Mouse (Mus musculus): ENCODE data around the gene Lyrm4. TPM values are rescaled to one million over a fixed set of nuclear protein-coding genes. Genes with fewer than 3 reads are reported as not detected.

Lyrm4 gene
- polyA plus RNA-seq, 1 experiment from 2014 or later = 39.3 TPM

DNA sequence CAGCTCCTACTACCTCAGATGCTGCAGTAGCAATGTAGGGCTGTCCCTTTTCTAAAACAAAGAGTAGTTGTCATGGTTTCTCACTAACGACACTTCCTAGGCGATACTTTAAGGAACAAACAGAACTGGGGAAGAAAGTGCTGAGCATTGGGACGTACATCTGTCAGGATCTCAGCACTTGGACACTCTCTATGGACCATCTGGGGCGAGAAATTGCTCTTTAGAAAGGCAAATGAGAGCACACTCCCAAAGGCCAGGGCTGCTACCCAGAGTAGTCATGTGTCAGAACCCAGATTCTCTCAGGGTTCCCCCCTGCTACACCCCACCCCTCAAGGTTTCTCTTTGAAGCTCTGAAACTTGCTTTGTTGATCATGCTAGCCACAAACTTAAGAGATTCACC, 136.9 kb downstream of the Lyrm4 start:
- 0 out of 2 replicates have a peak, but pooled peaks cover 8% of the 10 kb centered on the region for H3K36me3 ChIP-seq
- H3K4me3 ChIP-seq = no peak overlapping the region
- no peak overlapping the region for H3K9ac ChIP-seq
- no peaks in the 10 kb centered on the region for H3K27me3 ChIP-seq
- no peaks in the 10 kb centered on the region for H3K4me1 ChIP-seq (replicated peaks)
- 30% methylated on average over 4 of the region's 4 CpGs for WGBS
- no peak overlapping the region for H3K4me2 ChIP-seq
- no peak overlapping the region for H3K27ac ChIP-seq (replicated peaks)
- H3K9me3 ChIP-seq = no peaks in the 10 kb centered on the region
- ATAC-seq (ENCODE audit: low FRiP score, low read depth) = no peak

DNA sequence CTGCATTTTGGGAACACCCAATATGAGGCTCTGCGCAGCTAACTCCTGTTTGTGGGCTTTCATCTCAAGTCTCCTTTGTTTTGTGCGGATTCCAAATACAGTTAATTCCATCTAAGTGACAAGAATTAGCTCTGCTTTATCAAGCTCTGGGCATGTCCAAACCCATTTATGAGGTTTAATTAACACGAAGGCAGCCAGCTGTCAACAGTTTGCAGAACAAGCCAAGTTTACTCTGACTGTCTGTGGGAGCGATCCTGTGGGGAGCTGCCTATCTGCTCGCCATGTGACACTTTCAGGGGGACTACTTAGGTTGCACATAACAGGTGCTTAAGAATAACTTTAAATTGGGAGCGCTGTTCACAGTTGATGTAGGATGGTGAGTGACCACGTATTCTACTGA, 140.4 kb downstream of the Lyrm4 start:
- Histone ChIP-seq H3K4me1 (replicated peaks) (no peaks in the 10 kb centered on the region), H3K4me3 (no peak overlapping the region), H3K9ac (no peak overlapping the region), H3K27ac (replicated peaks) (no peak overlapping the region), H3K27me3 (no peaks in the 10 kb centered on the region), H3K4me2 (no peak overlapping the region), H3K9me3 (no peaks in the 10 kb centered on the region), H3K36me3 (0 out of 2 replicates have a peak, but pooled peaks cover 8% of the 10 kb centered on the region)
- ATAC-seq (ENCODE audit: low FRiP score, low read depth) = 0 out of 2 replicates have a peak, but pooled peaks have one; percentile 30
- WGBS = 84% methylated on average over 7 of the region's 7 CpGs

DNA sequence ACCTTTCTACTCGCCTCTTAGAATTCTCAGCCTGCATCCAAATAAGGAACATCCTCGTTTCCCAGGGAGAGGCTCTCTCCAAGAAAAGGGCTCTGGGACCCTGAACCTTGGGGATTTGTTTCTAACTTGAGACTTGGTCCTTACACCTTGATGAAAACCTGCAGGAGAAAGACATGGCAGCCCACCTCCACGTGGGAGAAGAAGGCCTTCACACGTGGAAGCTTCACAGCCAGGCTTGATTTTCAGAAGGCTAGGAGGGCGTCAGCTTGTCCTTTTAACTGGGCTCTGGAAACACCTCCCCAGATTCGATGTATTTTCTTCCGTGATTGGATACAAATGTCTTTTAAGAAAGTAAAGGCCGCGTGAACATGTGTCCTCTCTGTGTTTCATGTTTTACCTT, 147.5 kb downstream of the Lyrm4 start:
- H3K4me3 ChIP-seq = peak overlapping the region; percentile 56
- H3K4me1 ChIP-seq (replicated peaks) = peaks cover 17% of the 10 kb centered on the region
- H3K27ac ChIP-seq (replicated peaks) = no peak overlapping the region
- peaks cover 28% of the 10 kb centered on the region for H3K27me3 ChIP-seq
- 36% methylated on average over 9 of the region's 9 CpGs for WGBS
- no peak overlapping the region for H3K9ac ChIP-seq
- no peaks in the 10 kb centered on the region for H3K9me3 ChIP-seq
- no peaks in the 10 kb centered on the region for H3K36me3 ChIP-seq
- H3K4me2 ChIP-seq = peak overlapping the region; percentile 99
- no peak for ATAC-seq (ENCODE audit: low FRiP score, low read depth)

GRCm38 (mm10) chr13:35969431-35969721, 147.9 kb downstream of the Lyrm4 start:
- Histone ChIP-seq H3K9ac (peak overlapping the region; percentile 44), H3K4me2 (peak overlapping the region; percentile 99), H3K4me3 (peak overlapping the region; percentile 56), H3K27ac (replicated peaks) (no peak overlapping the region), H3K27me3 (peaks cover 28% of the 10 kb centered on the region), H3K9me3 (no peaks in the 10 kb centered on the region), H3K36me3 (no peaks in the 10 kb centered on the region), H3K4me1 (replicated peaks) (peaks cover 17% of the 10 kb centered on the region)
- under 1% methylated on average over 18 of the region's 18 CpGs for WGBS
- ATAC-seq (ENCODE audit: low FRiP score, low read depth) = peak; percentile 37; the same call in 1 of the 2 replicates

DNA sequence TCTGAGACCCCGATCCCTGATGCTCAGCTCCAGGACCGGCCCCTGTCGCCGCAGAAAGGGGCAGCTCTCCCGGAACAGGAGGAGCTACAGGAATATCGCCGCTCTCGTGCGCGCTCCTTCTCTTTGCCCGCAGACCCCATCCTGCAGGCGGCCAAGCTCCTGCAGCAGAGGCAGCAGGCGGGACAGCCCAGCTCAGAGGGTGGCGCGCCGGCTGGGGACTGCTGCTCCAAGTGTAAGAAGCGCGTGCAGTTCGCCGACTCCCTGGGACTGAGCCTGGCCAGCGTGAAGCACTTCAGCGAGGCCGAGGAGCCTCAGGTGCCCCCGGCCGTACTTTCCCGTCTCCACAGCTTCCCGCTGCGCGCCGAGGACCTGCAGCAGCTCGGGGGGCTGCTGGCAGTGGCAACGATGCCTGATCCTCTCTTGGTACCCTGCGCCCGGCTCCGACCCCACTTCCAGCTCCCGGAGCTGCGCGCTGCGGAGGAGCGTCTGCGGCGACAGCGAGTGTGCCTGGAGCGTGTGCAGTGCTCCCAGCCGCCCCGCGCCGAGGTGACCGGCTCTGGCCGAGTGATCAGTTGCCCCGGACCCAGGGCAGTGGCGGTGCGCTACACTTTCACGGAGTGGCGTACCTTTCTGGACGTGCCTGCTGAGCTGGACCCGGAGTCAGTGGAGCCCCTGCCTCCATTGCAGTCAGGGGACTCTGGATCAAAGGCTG, 148.5 kb downstream of the Lyrm4 start:
- Histone ChIP-seq H3K4me1 (replicated peaks) (peaks cover 17% of the 10 kb centered on the region), H3K27ac (replicated peaks) (no peak overlapping the region), H3K27me3 (peaks cover 28% of the 10 kb centered on the region), H3K9me3 (no peaks in the 10 kb centered on the region), H3K9ac (peak overlapping the region; percentile 44), H3K36me3 (no peaks in the 10 kb centered on the region), H3K4me3 (peak overlapping the region; percentile 56), H3K4me2 (peak overlapping the region; percentile 99)
- peak; percentile 75 for ATAC-seq (ENCODE audit: low FRiP score, low read depth)
- WGBS = under 1% methylated on average over 57 of the region's 57 CpGs

GRCm38 (mm10) chr13:35968131-35968718, 149.1 kb downstream of the Lyrm4 start:
- H3K9ac ChIP-seq = peak overlapping the region; percentile 44

GRCm38 (mm10) chr13:35967690-35968089, 149.6 kb downstream of the Lyrm4 start:
- H3K9ac ChIP-seq = 0 out of 2 replicates have a peak overlapping the region, but pooled peaks have one; percentile 44
- peak overlapping the region; percentile 56 for H3K4me3 ChIP-seq
- H3K36me3 ChIP-seq = no peaks in the 10 kb centered on the region
- ATAC-seq (ENCODE audit: low FRiP score, low read depth) = peak; percentile 20; the same call in 1 of the 2 replicates
- peaks cover 17% of the 10 kb centered on the region for H3K4me1 ChIP-seq (replicated peaks)
- no peak overlapping the region for H3K27ac ChIP-seq (replicated peaks)
- H3K27me3 ChIP-seq = peaks cover 28% of the 10 kb centered on the region
- H3K4me2 ChIP-seq = peak overlapping the region; percentile 99
- no peaks in the 10 kb centered on the region for H3K9me3 ChIP-seq
- 3% methylated on average over 15 of the region's 15 CpGs for WGBS

More at GRCm38 (mm10) chr13:35968131-35968718, 149.1 kb downstream of the Lyrm4 start:
- H3K4me3 ChIP-seq = peak overlapping the region; percentile 56
- H3K27ac ChIP-seq (replicated peaks) = no peak overlapping the region
- WGBS = under 1% methylated on average over 38 of the region's 38 CpGs
- H3K27me3 ChIP-seq = peaks cover 28% of the 10 kb centered on the region
- H3K9me3 ChIP-seq = no peaks in the 10 kb centered on the region
- ATAC-seq (ENCODE audit: low FRiP score, low read depth) = peak; percentile 53; the same call in 1 of the 2 replicates
- no peaks in the 10 kb centered on the region for H3K36me3 ChIP-seq
- peak overlapping the region; percentile 99 for H3K4me2 ChIP-seq
- peaks cover 17% of the 10 kb centered on the region for H3K4me1 ChIP-seq (replicated peaks)

DNA sequence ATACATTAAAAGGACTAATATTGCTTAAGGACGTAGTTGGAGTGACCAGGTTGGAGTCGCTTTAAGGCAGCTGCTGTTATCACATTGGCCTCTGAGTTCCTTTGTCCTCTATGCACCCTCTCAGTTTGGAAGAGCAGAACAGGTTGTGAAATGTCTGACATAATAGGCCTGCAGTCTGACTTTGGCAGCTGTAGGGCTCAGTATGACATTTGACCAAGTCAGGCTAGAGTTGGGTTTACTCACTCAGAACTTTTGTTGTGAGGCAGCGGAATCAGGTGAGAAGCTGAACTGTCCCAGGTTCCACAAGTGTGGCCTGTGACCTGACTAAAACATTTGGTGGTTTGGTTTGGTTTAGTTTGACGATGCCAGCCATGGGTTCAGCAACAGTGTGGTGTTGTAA, 153.7 kb downstream of the Lyrm4 start:
- Histone ChIP-seq H3K4me3 (no peak overlapping the region), H3K9ac (no peak overlapping the region), H3K27me3 (peaks cover 16% of the 10 kb centered on the region), H3K36me3 (no peaks in the 10 kb centered on the region), H3K4me1 (replicated peaks) (peaks cover 8% of the 10 kb centered on the region), H3K27ac (replicated peaks) (no peak overlapping the region), H3K9me3 (no peaks in the 10 kb centered on the region), H3K4me2 (no peak overlapping the region)
- no peak for ATAC-seq (ENCODE audit: low FRiP score, low read depth)
- WGBS = 94% methylated on average over 4 of the region's 4 CpGs

DNA sequence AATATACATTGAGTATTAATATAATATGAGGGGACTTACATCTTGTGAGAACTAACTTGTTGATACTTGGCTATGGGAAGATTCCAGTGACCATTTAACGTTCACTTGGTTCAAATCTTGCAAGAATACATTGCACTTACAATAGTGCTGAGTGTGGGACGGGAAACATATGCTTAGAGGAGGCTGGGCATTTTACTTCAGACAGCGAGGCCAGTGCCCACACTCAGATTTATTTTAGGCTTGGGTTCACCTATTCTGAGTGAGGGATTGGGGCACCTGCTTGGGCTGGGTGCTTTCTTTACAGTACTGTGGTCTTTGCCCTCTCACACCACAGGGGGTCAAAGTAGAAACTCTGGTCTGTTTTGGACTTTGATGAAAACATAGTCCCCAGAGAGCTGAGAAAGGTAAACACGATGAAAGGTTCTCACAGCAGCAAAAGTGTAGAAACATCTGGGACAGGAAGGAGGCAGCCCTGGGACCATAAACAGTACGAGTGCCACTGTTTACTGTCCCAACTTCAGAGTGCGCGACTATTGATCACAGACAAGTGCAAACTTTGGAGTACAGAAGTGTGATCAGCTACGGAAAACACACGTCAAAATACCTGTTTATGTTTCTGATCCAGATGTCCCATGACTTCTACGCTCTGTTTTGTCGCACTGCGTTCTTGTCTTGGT, 157.8 kb downstream of the Lyrm4 start:
- no peak overlapping the region for H3K27ac ChIP-seq (replicated peaks)
- H3K9ac ChIP-seq = no peak overlapping the region
- no peak for ATAC-seq (ENCODE audit: low FRiP score, low read depth)
- no peaks in the 10 kb centered on the region for H3K4me1 ChIP-seq (replicated peaks)
- no peak overlapping the region for H3K4me3 ChIP-seq
- H3K4me2 ChIP-seq = no peak overlapping the region
- no peaks in the 10 kb centered on the region for H3K9me3 ChIP-seq
- 78% methylated on average over 12 of the region's 12 CpGs for WGBS
- no peaks in the 10 kb centered on the region for H3K27me3 ChIP-seq
- H3K36me3 ChIP-seq = no peaks in the 10 kb centered on the region

DNA sequence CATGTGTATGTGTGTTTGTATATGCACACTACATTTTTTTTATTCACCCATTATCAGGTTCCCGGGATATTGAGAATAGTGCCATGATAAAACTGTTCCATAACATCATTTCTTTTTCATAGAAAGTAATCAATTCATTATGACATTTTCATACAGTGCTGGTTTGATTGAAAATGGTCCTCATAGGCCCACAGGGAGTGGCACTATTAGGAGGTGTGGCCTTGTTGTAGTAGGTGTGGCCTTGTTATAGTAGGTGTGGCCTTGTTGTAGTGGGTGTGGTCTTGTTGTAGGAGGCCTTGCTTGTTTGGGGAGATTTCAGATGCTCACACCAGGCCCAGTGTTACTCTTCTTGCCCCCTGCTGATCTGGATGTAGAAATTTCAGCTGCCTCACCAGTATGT, 158.8 kb downstream of the Lyrm4 start, which contains the start of gene Ppp1r3g:
Gene Ppp1r3g (plus strand): TSS at position 301 of the 400 bp plus-strand sequence.
- no peaks in the 10 kb centered on the region for H3K36me3 ChIP-seq
- ATAC-seq (ENCODE audit: low FRiP score, low read depth) = no peak
- WGBS = 94% methylated on average over 1 of the region's 1 CpGs
- H3K9ac ChIP-seq = no peak within 1 kb of the TSS
- no peak within 1 kb of the TSS for H3K27ac ChIP-seq (replicated peaks)
- no peaks in the 10 kb centered on the region for H3K4me1 ChIP-seq (replicated peaks)
- no peak within 1 kb of the TSS for H3K4me3 ChIP-seq
- H3K9me3 ChIP-seq = no peaks in the 10 kb centered on the region
- H3K4me2 ChIP-seq = no peak within 1 kb of the TSS
- H3K27me3 ChIP-seq = no peaks in the 10 kb centered on the region

DNA sequence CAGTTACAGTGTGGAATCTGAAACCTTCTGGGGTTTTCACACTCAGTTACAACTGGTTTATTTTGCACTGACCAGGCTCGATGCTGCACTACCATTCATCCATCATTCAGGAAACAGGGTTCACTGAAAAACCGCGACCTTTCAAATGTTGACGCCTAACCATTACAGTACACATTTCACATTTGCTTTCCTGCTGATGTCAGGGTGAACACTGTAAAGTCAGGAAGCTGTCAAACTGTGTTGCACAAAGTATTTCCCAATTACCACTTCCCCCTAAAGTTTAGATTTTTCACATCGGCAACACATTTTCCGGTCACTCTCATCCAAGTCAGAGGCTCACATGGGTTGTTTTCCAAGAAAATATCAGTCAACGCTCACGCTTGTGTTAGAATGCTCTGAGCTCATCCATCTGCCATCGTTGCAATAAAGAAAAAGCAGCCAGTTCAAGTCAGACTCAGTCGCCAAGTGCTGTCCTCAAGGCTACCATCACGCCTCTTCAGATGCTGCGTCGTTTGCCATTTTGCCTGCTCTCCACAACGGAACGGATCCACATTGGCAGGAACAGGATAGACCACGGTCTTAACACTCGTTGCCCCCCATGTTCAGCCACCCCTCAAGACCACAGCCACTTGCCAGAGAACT, 167.4 kb downstream of the Lyrm4 start:
- no peaks in the 10 kb centered on the region for H3K27me3 ChIP-seq
- ATAC-seq (ENCODE audit: low FRiP score, low read depth) = no peak
- no peak overlapping the region for H3K4me2 ChIP-seq
- H3K36me3 ChIP-seq = no peaks in the 10 kb centered on the region
- H3K9me3 ChIP-seq = no peaks in the 10 kb centered on the region
- WGBS = 88% methylated on average over 17 of the region's 17 CpGs
- H3K4me1 ChIP-seq (replicated peaks) = no peaks in the 10 kb centered on the region
- H3K4me3 ChIP-seq = no peak overlapping the region
- H3K9ac ChIP-seq = no peak overlapping the region
- H3K27ac ChIP-seq (replicated peaks) = no peak overlapping the region
